Mouse (Mus musculus) adrenal gland, postnatal 4 days (tissue): ENCODE data around the gene Ppfibp2. TPM values are rescaled to one million over a fixed set of nuclear protein-coding genes. Genes with fewer than 3 reads are reported as not detected.

Experiments
- DNase-seq, 2 experiments: peaks; one replicate each; pipeline ENCODE4 v3.0.0; 2021 to 2022; ENCODE audit warnings: low spot score in 2 of 2, mixed read lengths in 2 of 2
- total RNA-seq, 2 experiments: library from RNA; stranded (reverse); gene quantifications; 2 replicates each; pipeline ENCODE4 v1.2.3; 2021

The Ppfibp2 gene
- total RNA-seq, 2 experiments from 2014 or later: 9.4 to 10.4 TPM

GRCm38 (mm10) chr7:107663621-107664020 lies 68.6 kb downstream of the Ppfibp2 start:
- no peak for DNase-seq

GRCm38 (mm10) chr7:107664063-107665056 lies 69.4 kb downstream of the Ppfibp2 start:
- DNase-seq: no peak

GRCm38 (mm10) chr7:107665221-107665585 lies 70.2 kb downstream of the Ppfibp2 start:
- no peak for DNase-seq

GRCm38 (mm10) chr7:107665586-107666261 lies 70.7 kb downstream of the Ppfibp2 start:
- DNase-seq: no peak

GRCm38 (mm10) chr7:107666262-107666902 lies 71.4 kb downstream of the Ppfibp2 start:
- no peak for DNase-seq

GRCm38 (mm10) chr7:107668514-107668913 lies 73.5 kb downstream of the Ppfibp2 start:
- DNase-seq: no peak

GRCm38 (mm10) chr7:107675224-107675623 lies 80.2 kb downstream of the Ppfibp2 start:
- DNase-seq: no peak

- no peak for DNase-seq
Observed at GRCm38 (mm10) chr7:107680151-107680852, 85.3 kb downstream of the Ppfibp2 start.

- no peak for DNase-seq
Observed at GRCm38 (mm10) chr7:107681306-107681705, 86.3 kb downstream of the Ppfibp2 start.

- no peak for DNase-seq
Observed at GRCm38 (mm10) chr7:107683162-107683561, 88.2 kb downstream of the Ppfibp2 start.

GRCm38 (mm10) chr7:107683622-107684021 lies 88.6 kb downstream of the Ppfibp2 start:
- no peak for DNase-seq

GRCm38 (mm10) chr7:107685238-107685954 lies 90.4 kb downstream of the Ppfibp2 start:
- no peak for DNase-seq

GRCm38 (mm10) chr7:107685955-107686285 lies 90.9 kb downstream of the Ppfibp2 start:
- DNase-seq: no peak

GRCm38 (mm10) chr7:107687412-107687811 lies 92.4 kb downstream of the Ppfibp2 start:
- DNase-seq: no peak

GRCm38 (mm10) chr7:107688040-107688439 lies 93.0 kb downstream of the Ppfibp2 start:
- no peak for DNase-seq

- DNase-seq: no peak
Observed at GRCm38 (mm10) chr7:107690426-107691221, 95.6 kb downstream of the Ppfibp2 start.

- DNase-seq: no peak
Observed at GRCm38 (mm10) chr7:107691493-107691892, 96.5 kb downstream of the Ppfibp2 start.

GRCm38 (mm10) chr7:107694254-107694947 lies 99.4 kb downstream of the Ppfibp2 start:
- no peak for DNase-seq

- DNase-seq: no peak
Observed at GRCm38 (mm10) chr7:107697066-107697465, 102.1 kb downstream of the Ppfibp2 start.
